ENCODE assay signal across 8 mouse cellular contexts in genomic region chr12:79511454-79512204, GRCm38 (mm10).
A peak's percentile ranks its signal among the peaks of the same experiment; 100 is the strongest.
DNase-seq lines count a peak whose midpoint lies in the region.

No protein-coding gene starts in this region.

- DNase-seq in layer of hippocampus, adult 11-12 months (ENCODE audit: low spot score) = peak; percentile 69
- DNase-seq in layer of hippocampus, adult 9-10 months (ENCODE audit: low spot score) = no peak
- DNase-seq in cerebellum, postnatal 25 days = peak; percentile 11 to 32
- DNase-seq in gastrocnemius, postnatal 10 days = peak; percentile 65
- DNase-seq in induced T-regulatory cell, adult 2 months (ENCODE audit: low read depth) = peak; percentile 7
- DNase-seq in lung, postnatal 36 days = peak; percentile 47
- peak; percentile 62 for DNase-seq in thymus, postnatal 10 days (ENCODE audit: low spot score in 2 of 2)
- DNase-seq in urinary bladder, postnatal 10 days (ENCODE audit: low spot score) = no peak

Comparison
In these comparisons a context has a peak if more than half of its experiments do, and no peak if none do; other contexts are left out.
1. DNase-seq: peak in layer of hippocampus, adult 11-12 months (single experiment), cerebellum, postnatal 25 days (2 of 2), gastrocnemius, postnatal 10 days (single experiment), induced T-regulatory cell, adult 2 months (single experiment), lung, postnatal 36 days (single experiment) and thymus, postnatal 10 days (2 of 2); none in layer of hippocampus, adult 9-10 months (single experiment) and urinary bladder, postnatal 10 days (single experiment).